Mouse (Mus musculus) heart, postnatal 36 days (tissue): ENCODE results near the gene Chd6. TPM values are rescaled to one million over a fixed set of nuclear protein-coding genes. Genes with fewer than 3 reads are reported as not detected.

ENCODE experiments used
- DNase-seq, 2 experiments: peaks; one replicate each; pipeline ENCODE4 v3.0.0; 2021 to 2022
- intact Hi-C: fragments of 180-260 bp; cut with DNase I; formaldehyde crosslinking; loops from one replicate; pipeline ENCODE4 v1.15.1; 2025
- total RNA-seq, 2 experiments: library from RNA; stranded (reverse); gene quantifications; 2 replicates each; pipeline ENCODE4 v1.2.3; 2021

Chd6 gene
- total RNA-seq, 2 experiments from 2014 or later: 56.5 to 64.0 TPM

DNA sequence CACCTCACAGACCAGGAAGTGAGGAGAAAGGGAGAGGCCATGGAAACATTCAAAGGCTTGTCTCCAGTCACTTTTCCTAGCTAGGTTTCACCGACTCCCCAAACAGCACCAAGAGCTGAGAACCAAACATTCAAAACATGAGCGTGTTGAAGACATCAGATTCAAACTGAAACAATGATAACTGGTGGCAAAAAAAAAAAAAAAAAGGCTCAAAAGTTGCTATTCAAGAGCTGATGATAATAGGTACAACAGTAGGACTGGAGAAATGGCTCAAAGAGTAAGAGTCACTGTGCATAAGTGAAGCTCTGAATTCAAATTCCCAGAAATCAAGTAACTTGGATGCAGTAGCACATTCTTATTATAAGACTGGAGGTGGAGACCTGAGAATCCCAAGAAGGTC lies 30.3 kb downstream of the Chd6 start:
- DNase-seq: no peak
- intact Hi-C loops: no loop called here

DNA sequence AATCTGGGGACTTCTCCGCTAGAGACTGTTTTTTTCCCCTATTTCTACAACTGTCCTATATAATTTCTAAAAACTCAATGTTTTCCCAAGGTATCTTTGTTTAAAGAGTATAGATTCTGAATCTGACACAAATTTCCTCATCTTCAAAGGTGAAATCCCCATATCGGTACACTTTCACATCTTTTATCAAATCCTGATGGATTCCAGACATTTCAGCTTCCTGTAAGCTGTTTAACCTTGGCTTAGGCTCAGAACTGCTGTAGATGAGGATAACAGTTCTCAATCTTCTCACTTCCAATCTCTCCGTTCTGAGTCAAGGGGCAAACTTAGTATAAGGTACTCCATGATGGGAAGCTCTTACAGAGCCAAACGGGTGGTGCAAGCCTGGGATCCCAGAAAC lies 32.6 kb downstream of the Chd6 start:
- DNase-seq: no peak
- intact Hi-C loops: no loop called here

DNA sequence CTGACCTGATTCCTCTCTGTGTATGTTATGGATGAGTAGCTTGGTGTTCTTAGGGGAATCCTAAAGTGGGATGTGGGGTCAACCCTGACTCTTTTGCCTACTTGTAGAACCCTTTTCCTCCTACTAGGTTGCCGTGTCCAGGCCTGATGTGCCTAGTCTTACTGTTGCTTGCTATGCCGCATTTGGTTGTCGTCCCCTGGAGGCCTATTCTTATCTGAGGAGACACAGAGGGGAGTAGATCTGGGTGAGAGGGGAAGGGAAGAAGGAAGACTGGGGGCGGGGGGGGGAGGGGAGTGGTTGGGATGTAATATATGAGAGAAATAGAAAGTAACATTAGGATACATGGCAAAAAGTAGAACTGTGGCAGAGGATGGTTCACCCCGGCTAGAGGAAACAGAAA lies 33.3 kb downstream of the Chd6 start:
- DNase-seq: no peak
- intact Hi-C loops: no loop called here

DNA sequence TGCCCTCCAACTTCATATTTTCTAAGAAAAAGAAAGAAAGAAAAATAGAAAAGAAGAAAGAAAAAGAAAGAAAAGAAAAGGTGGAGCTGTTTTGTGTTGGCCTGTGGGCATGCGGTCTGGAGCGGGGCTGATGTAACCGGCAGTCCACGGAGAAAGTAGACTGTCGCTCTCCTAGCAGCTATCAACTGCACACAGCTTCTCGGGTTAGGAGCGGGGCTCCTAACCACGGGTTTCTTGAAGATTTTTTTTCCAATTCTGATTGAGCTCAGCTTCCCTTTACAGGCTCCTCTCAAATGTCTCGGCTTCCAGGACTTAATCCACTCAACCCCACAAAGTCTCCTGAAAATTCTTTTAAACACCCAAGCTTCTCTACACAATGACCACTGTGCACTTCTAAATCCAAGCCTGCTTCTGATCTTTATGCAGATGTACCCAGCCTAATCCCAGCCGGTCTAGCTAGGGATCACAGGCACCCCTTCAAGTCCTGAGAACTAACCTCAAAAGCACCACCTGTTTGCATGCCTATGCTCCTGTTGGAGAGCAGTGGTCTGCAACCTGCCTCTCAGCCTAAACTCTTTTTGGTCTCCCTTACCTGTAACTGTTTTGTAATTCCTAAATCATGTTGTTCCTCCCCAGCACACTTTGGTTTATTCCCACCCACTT lies 42.6 kb downstream of the Chd6 start:
- no peak for DNase-seq
- intact Hi-C loops: no loop called here

DNA sequence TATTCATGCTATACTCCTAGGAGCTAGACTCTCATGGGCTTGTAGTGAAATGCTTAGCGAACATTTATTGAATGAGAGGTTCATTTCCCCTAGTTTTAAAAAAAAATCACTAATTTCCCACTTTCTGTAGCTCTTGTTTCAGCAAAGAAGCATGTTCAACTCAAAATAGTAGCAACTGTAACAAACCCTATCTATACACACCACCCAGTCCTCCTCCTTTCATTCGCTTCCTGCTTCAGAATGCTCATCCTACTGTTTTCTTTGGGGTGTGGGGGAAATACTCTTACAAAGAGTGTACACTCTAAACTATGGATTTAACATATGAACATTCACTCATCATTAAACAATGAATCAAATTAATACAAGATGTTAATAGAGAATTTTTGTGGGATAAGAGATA lies 43.3 kb downstream of the Chd6 start:
- no peak for DNase-seq
- intact Hi-C loops: no loop called here

DNA sequence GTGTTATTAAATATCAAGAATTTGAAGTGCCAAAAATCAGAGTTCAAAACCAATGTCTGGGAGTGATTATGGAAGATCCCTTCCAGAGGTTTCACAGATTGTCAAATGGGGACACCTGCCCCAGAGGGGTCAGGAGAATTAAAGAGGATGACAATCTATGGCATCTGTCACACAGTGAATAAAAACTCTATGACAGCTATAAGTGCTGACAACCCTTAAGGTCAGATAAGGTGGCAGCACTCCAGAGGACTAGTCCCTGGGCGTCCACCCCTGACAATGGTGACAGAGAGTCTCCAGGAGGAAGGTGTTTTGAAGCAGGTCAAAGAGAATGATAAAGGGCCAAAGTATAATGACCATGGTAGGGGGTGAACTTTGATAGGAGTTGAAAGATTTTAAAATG lies 44.0 kb downstream of the Chd6 start:
- DNase-seq: no peak
- intact Hi-C loops: no loop called here

DNA sequence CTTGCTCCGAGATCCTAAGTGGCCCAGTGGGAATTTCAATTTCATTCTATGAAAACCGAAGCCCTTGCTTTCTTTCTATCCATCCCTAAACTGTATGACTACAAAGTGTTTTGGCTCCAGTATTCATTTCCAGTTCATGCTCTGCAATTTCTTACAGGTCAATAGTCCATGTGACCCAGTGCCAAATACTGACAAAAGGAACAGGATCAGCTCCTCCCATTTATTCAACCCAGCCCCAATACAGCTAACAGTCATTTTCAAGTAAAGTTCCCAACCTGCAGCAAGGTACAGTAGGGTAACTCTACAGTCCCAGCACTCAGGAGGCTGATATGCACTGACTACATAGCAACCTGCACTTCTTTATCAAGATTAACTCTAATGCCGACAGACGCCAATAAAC lies 50.0 kb downstream of the Chd6 start:
- no peak for DNase-seq
- intact Hi-C loops: no loop called here

DNA sequence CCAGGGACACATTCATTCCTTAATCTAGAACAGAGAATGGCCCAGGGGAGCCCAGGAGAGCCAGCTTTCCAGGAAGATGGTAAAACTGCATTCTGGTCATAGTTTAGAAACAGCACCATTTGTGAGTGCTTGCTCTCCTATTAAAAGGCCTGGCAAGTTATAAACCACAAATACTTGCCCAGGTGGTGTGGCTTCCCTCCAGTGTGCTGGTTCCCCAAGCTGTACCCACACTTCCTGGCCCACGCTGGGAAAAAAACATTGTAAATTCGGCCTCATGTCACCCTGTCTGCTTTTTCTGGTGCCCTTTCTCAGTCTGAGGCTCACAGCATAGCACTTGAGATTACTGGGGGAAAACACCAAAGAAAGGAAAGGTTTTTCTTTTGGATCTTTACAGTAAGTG lies 55.1 kb downstream of the Chd6 start:
- no peak for DNase-seq
- intact Hi-C loops: no loop called here

DNA sequence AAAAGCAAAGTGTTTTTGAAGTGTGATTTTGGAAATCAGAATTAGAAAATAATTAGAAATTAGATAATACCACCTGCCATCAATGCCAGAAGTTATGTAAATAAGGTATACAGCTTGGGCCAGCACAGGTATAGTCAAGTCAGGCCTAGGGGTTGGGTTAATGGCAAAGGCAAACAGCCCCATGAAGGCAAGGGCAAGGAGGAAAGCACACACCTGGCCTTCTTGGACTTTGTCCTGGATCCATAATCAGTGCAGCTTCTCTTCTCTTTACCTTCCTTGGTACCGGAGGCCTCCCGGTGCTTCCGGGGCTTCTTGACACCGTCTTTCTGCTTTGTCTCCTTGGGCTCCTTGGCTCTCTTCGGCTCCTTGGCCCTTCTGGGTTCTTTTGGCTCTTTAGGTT lies 56.7 kb downstream of the Chd6 start:
- DNase-seq: no peak
- intact Hi-C loops: no loop called here

DNA sequence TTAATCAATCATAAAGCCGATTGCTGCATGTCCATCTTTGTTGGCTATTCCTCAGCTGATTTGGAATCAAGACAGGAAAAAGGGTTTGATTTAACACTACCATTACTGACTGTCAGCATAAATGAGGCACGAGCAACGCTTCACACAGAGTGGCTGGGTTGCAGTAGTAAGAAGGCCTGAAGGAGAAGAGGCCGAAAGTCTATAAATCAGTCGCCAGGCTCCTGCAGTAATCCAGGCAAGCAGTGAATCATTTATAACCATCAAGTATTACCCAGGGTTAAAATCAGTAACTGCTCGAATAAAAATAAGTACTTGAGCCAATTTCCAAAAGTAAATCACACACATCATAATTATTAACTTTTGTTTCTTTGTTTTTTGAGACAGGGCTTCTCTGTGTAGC lies 59.4 kb downstream of the Chd6 start:
- DNase-seq: no peak
- intact Hi-C loops: no loop called here

DNA sequence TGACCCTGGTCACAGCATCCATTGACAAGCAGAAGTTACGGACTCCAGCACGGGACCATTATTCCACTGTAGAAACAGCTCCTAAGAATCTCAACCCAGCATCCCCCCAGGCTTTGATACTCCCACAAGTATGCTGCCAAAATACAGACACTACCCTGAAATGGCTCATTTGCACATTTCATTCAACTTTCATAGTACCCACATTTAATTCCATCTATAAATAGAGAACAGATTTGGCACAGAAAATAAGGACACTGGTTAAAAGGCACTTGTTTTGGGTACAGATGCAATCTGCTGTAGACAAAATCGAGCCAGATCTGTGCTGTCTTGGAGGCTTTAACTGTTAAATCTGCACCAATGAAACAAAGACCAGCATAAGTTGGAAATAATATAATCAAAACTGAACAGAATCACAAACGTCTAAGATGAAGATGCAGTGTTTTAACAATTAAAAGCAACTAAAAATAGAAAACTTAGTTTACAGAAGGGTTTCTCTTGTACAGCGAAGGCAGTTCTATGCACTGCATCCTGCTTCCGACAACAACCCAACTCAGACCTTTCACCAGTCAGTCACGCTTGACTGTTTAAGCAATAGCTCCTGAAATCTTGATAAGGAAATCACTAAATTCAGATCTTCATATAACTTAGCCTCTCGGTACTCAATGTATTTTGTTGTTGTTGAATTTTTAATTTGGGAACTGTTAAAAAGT lies 64.2 kb downstream of the Chd6 start:
- DNase-seq: no peak
- intact Hi-C loops: no loop called here

DNA sequence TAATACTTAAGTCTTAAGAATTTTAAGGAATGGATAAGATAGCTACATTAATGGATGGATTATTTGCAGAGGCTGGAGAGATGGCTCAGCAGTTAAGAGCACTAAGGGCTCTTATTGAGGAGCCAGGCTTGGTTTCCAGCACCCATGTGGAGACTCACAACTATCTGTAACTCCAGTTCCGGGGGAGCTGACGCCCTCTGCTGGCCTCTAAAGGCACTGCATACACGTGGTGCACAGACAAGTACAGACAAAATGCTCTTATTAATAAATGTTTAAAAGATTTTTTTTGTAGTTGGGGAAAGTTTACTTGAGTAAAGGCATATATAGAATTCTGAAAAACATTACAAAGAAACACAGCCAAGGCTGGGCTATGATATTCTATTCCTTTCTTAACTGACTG lies 66.0 kb downstream of the Chd6 start:
- intact Hi-C loops: no loop called here

DNA sequence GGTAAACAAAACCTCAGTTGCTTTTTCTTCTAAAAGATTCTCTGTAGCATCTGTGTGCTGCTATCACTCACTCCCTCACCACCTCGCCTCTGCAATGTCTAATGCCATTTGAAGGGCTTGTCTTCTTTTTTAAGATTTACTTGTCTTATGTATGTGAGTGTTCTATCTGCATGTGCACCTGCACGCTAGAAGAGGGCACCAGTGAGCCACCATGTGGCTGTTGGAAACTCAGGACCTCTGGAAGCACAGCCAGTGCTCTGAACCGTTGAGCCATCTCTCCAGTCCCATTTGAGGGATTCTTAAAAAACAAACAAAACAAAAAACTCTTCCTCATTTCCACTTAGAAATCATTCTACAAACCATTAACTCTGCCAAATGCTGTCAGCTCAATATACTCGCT lies 68.1 kb downstream of the Chd6 start:
- no peak for DNase-seq
- intact Hi-C loops: no loop called here

More for the DNA sequence above, 66.0 kb downstream of the Chd6 start:
- DNase-seq: no peak

DNA sequence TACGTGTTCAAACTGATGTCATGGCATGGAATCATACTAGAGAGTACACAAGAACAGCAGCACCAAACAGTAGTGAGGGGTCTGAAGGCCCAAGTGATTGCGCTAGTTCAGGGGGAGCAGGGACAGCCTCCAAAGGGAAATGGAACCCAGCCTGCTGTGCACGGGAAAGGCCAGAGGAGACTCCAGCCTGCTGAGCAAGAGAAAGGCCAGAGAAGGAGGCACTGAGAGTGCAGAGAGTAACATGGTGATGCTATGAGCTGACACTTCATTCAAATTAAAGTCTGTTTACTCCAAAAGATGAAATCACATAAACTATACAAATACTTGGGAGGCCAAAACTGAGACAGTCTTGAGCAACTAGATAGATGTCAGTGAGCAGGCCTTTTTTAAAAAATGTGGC lies 71.1 kb downstream of the Chd6 start:
- intact Hi-C loops: no loop called here
- no peak for DNase-seq

DNA sequence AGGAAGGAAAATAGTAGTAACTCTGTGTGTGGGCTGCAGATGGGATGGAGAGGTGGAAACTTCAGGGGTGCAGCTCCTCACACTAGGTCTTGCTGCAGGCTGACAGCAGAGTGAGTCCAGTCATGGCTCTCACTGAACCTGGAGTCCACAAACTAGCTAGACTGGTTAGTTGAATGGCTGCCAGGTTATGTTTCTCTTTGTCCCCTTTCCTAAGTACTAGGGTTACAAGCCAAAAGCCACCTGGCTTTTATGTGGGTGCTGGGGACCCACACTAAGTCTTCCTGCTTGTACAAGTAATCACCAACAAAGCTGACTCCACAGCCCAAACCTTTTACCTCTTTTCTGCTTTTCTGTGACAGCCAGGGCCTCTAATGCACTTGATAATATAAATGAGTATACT lies 75.7 kb downstream of the Chd6 start:
- intact Hi-C loops: no loop called here
- DNase-seq: no peak

DNA sequence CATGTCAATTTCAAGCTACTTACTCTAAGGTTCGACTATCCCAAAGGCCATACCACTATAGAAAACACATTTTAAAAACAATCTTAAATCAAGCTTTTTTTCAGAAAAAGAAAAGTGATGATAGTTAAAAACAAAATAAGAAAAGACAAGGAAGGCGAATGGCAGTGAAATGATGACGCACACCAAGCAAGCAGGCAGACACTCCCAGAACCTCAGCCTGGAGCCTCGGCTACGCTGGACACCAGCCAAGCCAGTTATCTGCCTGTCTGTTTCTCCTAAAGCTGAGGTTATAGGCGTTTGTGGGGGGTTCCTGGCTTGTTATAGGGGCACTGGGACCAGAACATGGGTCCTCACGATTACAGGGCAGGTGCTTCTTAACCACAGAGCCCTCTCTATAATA lies 76.5 kb downstream of the Chd6 start:
- DNase-seq: peak; percentile 20 to 22
- intact Hi-C loops: no loop called here

DNA sequence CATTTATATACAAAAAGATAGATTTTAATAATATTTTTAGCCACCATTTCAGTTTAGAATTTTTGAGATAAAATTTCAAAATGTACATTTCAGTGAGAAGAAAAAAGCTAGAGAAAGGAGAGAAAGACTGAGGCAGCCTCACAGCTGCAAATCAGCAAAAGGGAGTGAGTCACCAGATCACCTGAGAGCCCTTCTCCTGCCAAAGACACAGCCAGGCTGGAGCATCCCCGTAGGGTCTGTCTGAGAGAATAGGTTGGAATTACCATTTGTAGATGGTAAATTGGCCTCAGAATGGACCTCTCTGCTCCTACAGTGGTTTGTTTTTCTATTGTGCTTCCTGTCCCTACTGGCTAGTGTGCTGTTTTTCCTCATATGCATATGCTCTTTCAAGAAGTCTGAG lies 84.3 kb downstream of the Chd6 start:
- intact Hi-C loops: no loop called here
- DNase-seq: no peak

DNA sequence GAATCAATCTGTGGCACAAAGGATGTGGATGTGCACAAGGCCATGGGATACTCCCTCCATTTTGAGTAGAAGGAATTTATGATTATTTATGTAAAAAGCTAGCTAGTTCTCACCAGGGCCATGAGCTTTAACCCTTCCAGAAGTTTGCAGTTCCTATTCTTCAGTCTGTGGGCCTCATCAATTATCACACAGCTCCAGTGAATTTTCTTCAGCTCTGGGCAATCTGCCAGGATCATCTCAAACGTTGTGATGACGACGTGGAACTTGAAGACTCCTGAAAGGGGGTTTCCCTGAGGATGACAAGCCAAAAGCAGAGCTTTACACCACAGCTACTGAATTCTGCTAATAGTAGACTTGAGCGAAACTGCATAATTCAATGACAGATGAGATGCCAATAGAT lies 91.0 kb downstream of the Chd6 start:
- no peak for DNase-seq
- intact Hi-C loops: no loop called here

DNA sequence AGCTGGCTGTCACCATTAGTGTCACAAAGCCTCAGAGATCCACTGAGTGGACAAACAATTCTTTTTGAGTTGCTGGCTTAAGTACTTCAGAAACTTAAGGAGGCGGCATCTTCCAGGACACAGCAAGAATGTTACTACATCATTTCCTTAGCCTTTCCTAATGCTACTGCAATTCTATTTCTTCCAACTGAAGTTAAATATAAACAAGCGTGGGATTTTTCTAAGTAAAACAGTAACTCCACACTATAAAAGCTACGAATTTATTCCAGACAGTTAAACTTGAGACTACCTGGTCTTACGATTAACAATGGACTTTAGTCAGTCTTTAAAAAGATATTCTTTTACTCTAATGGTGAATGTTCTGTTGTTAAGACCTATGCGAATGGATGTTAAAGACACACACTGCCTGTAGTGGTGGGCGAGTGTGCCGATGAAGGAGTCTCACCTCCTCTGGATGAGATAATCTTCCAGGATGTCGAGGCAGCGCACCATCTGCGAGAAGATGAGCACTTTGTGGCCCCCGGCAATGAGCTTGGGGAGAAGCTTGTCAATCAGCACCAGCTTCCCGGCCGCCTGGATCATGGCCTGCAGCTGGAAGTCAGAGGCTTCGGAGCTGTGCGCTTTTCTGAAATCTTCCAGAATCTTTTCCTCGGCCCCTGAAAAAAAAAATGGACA lies 96.2 kb downstream of the Chd6 start:
- intact Hi-C loops: no loop called here
- DNase-seq: no peak

DNA sequence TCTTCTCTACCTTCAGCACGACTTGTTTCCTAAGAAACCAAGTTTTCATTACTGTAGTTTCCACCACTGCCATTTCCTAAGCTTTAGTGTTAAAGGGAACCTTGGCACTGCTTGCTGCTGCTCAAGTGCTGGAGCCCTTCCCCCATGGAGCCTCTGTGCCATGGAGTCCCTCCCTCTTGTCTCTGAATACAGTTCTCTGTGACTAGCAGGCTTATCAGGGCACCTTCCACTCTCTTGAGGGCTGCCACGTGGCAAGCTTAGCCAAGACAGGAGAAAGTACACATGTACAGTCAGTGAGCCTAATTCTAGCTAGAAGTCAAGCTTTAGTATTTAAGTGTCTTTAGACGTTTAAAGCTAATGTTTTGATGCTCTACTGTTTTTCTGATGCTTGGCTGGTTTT lies 104.5 kb downstream of the Chd6 start:
- intact Hi-C loops: loop anchor here (5.0 kb wide), 1 partner anchor 117 kb away; no protein-coding TSS in a partner anchor
- peak; percentile 27 to 34 for DNase-seq

DNA sequence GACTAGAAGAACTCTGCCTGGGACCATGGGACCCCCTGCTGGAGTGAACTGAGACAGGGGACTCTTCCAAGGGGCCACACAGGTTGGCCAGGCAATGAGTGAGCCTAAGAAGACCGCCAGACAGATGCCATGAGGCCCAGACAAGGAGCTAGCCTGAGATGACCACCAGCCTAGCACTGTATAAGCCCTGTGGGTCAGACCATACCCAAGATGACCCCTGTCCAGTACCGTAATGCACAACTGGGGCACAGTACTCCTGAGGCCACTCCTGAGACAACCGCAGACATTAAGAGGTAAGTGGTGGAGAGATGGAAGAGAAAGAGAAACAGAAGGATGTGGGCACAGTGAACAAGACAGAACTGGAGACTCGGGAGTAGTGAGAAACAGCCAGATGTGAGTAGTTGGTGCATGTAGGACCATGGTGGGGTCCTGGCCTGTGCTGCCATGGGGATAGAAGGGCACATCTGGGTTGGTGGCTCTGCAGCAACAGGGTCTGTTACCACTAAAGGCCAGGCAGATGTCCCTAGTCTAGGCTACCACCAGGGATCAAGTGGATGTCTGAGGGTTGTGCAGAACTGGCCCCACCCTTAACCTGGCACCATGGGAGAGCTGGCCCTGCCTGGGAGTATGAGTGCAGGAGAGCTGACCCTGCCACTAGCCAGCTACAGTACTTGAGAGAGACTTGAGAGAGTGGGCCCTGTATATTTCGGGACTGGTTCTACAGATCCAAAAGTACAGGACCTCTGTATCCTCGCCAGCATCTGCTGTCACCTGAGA lies 111.7 kb downstream of the Chd6 start:
- intact Hi-C loops: no loop called here
- DNase-seq: no peak
